Mouse (Mus musculus): Measurements from ENCODE around the gene B3galt4.

Gene B3galt4

GRCm38 (mm10) chr17:33940981-33941380 is 10.3 kb downstream of the B3galt4 start:
- no peak for DNase-seq

- peak; percentile 83 for DNase-seq
Measured at GRCm38 (mm10) chr17:33940206-33940805, 11.0 kb downstream of the B3galt4 start, which contains the start of the genes Pfdn6 and Wdr46. Gene Pfdn6, minus strand, starts transcription at chr17:33940343. Gene Wdr46, plus strand, starts transcription at chr17:33940660.

- DNase-seq: no peak
Measured at GRCm38 (mm10) chr17:33938783-33939182, 12.5 kb downstream of the B3galt4 start.

- no peak for DNase-seq
Measured at GRCm38 (mm10) chr17:33936993-33937392, 14.3 kb downstream of the B3galt4 start.

- no peak for DNase-seq
Measured at GRCm38 (mm10) chr17:33935422-33936055, 15.7 kb downstream of the B3galt4 start.

- DNase-seq: no peak
Measured at GRCm38 (mm10) chr17:33932970-33933369, 18.3 kb downstream of the B3galt4 start.

- no peak for DNase-seq
Measured at GRCm38 (mm10) chr17:33932448-33932847, 18.8 kb downstream of the B3galt4 start.

- no peak for DNase-seq
Measured at GRCm38 (mm10) chr17:33931947-33932346, 19.3 kb downstream of the B3galt4 start.

GRCm38 (mm10) chr17:33931159-33931866 is 20.0 kb downstream of the B3galt4 start:
- DNase-seq: no peak

- DNase-seq: peak; percentile 71
Measured at GRCm38 (mm10) chr17:33930280-33931158, 20.8 kb downstream of the B3galt4 start.

GRCm38 (mm10) chr17:33929371-33930279 is 21.7 kb downstream of the B3galt4 start, which contains the start of gene Rgl2:
Gene Rgl2, plus strand, starts transcription at chr17:33929543.
- peak; percentile 95 for DNase-seq

GRCm38 (mm10) chr17:33928251-33928947 is 22.9 kb downstream of the B3galt4 start:
- DNase-seq: no peak

GRCm38 (mm10) chr17:33926207-33926932 is 24.9 kb downstream of the B3galt4 start:
- DNase-seq: no peak

- DNase-seq: no peak
Measured at GRCm38 (mm10) chr17:33925406-33926116, 25.7 kb downstream of the B3galt4 start.

GRCm38 (mm10) chr17:33924577-33925283 is 26.6 kb downstream of the B3galt4 start:
- no peak for DNase-seq

GRCm38 (mm10) chr17:33921361-33921760 is 29.9 kb downstream of the B3galt4 start:
- no peak for DNase-seq

GRCm38 (mm10) chr17:33920282-33921097 is 30.8 kb downstream of the B3galt4 start:
- peak; percentile 88 for DNase-seq

All from cerebellum, adult 8-10 months (tissue).